Mouse (Mus musculus) MEL (cell line): Measurements from ENCODE around the gene Rras2. TPM values are rescaled to one million over a fixed set of nuclear protein-coding genes. Genes with fewer than 3 reads are reported as not detected.

ENCODE experiments used
- DNase-seq: peaks from one replicate; pipeline ENCODE4 v3.0.0; 2011; ENCODE audit warnings: low read depth, low spot score
- H3K27ac ChIP-seq: 2 replicates; pipeline ENCODE4 v1.5.1; 2012; ENCODE audit warnings: low read depth, mild to moderate bottlenecking, control low read depth, low read length, moderate library complexity; ENCODE audit not compliant: control insufficient read depth
- H3K27me3 ChIP-seq, 2 experiments: fragments of 150-350 bp in 1 of 2; sonication (generic) in 1 of 2; 2 replicates each; pipeline ENCODE4 v1.6.1; 2012; ENCODE audit warnings: low read length in 2 of 2, mild to moderate bottlenecking in 2 of 2, improper control_type of control experiment in 1 of 2, moderate library complexity in 1 of 2; ENCODE audit not compliant: insufficient read depth in 2 of 2, control insufficient read depth in 1 of 2
- H3K36me3 ChIP-seq, 2 experiments: 2 replicates each; pipeline ENCODE4 v1.6.1; 2012 to 2014; ENCODE audit warnings: low read length in 2 of 2, improper control_type of control experiment in 1 of 2, inconsistent platforms in 1 of 2, mild to moderate bottlenecking in 1 of 2; ENCODE audit not compliant: insufficient read depth in 2 of 2, control insufficient read depth in 1 of 2
- H3K4me1 ChIP-seq, 2 experiments: fragments of 150-350 bp in 1 of 2; sonication (generic) in 1 of 2; 2 replicates each; pipeline ENCODE4 v1.6.1; 2012; ENCODE audit warnings: low read length in 2 of 2, improper control_type of control experiment in 1 of 2, mild to moderate bottlenecking in 1 of 2; ENCODE audit not compliant: insufficient read depth in 2 of 2, control insufficient read depth in 1 of 2
- H3K4me3 ChIP-seq, 2 experiments: fragments of 150-350 bp in 1 of 2; sonication (generic) in 1 of 2; 2 replicates each; pipeline ENCODE4 v1.5.1; 2012; ENCODE audit warnings: low read depth in 2 of 2, low read length in 2 of 2, mild to moderate bottlenecking in 2 of 2, moderate library complexity in 2 of 2, control low read depth in 1 of 2, improper control_type of control experiment in 1 of 2; ENCODE audit not compliant: control insufficient read depth in 1 of 2, insufficient read depth in 1 of 2
- H3K79me2 ChIP-seq: 2 replicates; pipeline ENCODE4 v1.6.1; 2012; ENCODE audit warnings: mild to moderate bottlenecking, low read length, moderate library complexity; ENCODE audit not compliant: control insufficient read depth, poor library complexity, insufficient read depth
- H3K9ac ChIP-seq: 2 replicates; pipeline ENCODE4 v1.6.1; 2012; ENCODE audit warnings: low read depth, mild to moderate bottlenecking, control low read depth, low read length, moderate library complexity; ENCODE audit not compliant: control insufficient read depth, poor library complexity, severe bottlenecking
- H3K9me3 ChIP-seq: fragments of 150-350 bp; sonication (generic); replicated peaks from 2 replicates; pipeline ENCODE4 v1.6.1; 2012; ENCODE audit warnings: mild to moderate bottlenecking, low read length, improper control_type of control experiment, moderate library complexity; ENCODE audit not compliant: insufficient read depth
- CHD1 ChIP-seq: IDR thresholded peaks from 2 replicates; pipeline ENCODE4 v1.6.1; 2012; ENCODE audit warnings: low read depth, mild to moderate bottlenecking, inconsistent platforms, low read length, improper control_type of control experiment
- CHD2 ChIP-seq: IDR thresholded peaks from 2 replicates; pipeline ENCODE4 v1.6.1; 2011; ENCODE audit warnings: low read length, improper control_type of control experiment
- CTCF ChIP-seq, 3 experiments: IDR thresholded peaks in 2 of 3; conservative IDR thresholded peaks in 1 of 3; 2 replicates each; pipeline ENCODE4 v1.5.1; 2011 to 2012; ENCODE audit warnings: low read length in 3 of 3, low read depth in 2 of 3, mild to moderate bottlenecking in 2 of 3, improper control_type of control experiment in 1 of 3, inconsistent platforms in 1 of 3, mixed read lengths in 1 of 3, moderate library complexity in 1 of 3; ENCODE audit not compliant: control insufficient read depth in 1 of 3, insufficient read depth in 1 of 3, poor library complexity in 1 of 3, severe bottlenecking in 1 of 3
- HCFC1 ChIP-seq: IDR thresholded peaks from 2 replicates; pipeline ENCODE4 v1.6.1; 2012; ENCODE audit warnings: low read depth, mild to moderate bottlenecking, inconsistent platforms, low read length, improper control_type of control experiment, moderate library complexity
- MAFK ChIP-seq: IDR thresholded peaks from 2 replicates; pipeline ENCODE4 v1.6.1; 2011; ENCODE audit warnings: low read depth, mild to moderate bottlenecking, low read length, improper control_type of control experiment, borderline replicate concordance
- MAZ ChIP-seq: IDR thresholded peaks from 2 replicates; pipeline ENCODE4 v1.6.1; 2012; ENCODE audit warnings: low read depth, mild to moderate bottlenecking, inconsistent platforms, low read length, improper control_type of control experiment
- MXI1 ChIP-seq: IDR thresholded peaks from 2 replicates; pipeline ENCODE4 v1.6.1; 2011; ENCODE audit warnings: mild to moderate bottlenecking, low read depth, low read length, improper control_type of control experiment
- MYC ChIP-seq: IDR thresholded peaks from 2 replicates; pipeline ENCODE4 v1.6.1; 2011; ENCODE audit warnings: low read depth, mild to moderate bottlenecking, low read length, improper control_type of control experiment, moderate library complexity
- NRF1 ChIP-seq: IDR thresholded peaks from 2 replicates; pipeline ENCODE4 v1.6.1; 2014; ENCODE audit warnings: low read depth, mild to moderate bottlenecking, inconsistent platforms, low read length, improper control_type of control experiment, moderate library complexity; ENCODE audit not compliant: poor library complexity, insufficient read depth, severe bottlenecking
- POLR2A ChIP-seq, 2 experiments: IDR thresholded peaks; 2 replicates each; pipeline ENCODE4 v1.6.1; 2011 to 2012; ENCODE audit warnings: low read length in 2 of 2, mild to moderate bottlenecking in 2 of 2, control low read depth in 1 of 2, improper control_type of control experiment in 1 of 2, low read depth in 1 of 2, moderate library complexity in 1 of 2; ENCODE audit not compliant: control insufficient read depth in 1 of 2, insufficient read depth in 1 of 2, poor library complexity in 1 of 2
- POLR2AphosphoS5 ChIP-seq: IDR thresholded peaks from 2 replicates; pipeline ENCODE4 v1.6.1; 2012; ENCODE audit warnings: low read depth, borderline replicate concordance, mild to moderate bottlenecking, inconsistent platforms, low read length, moderate library complexity, mixed read lengths
- SIN3A ChIP-seq: IDR thresholded peaks from 2 replicates; pipeline ENCODE4 v1.6.1; 2012; ENCODE audit warnings: low read length, improper control_type of control experiment, inconsistent platforms
- TBP ChIP-seq: IDR thresholded peaks from 2 replicates; pipeline ENCODE4 v1.8.0; 2011; ENCODE audit warnings: low read depth, low read length, improper control_type of control experiment
- USF2 ChIP-seq, 2 experiments: IDR thresholded peaks; 2 replicates each; pipeline ENCODE4 v1.6.1; 2011 to 2012; ENCODE audit warnings: improper control_type of control experiment in 2 of 2, low read length in 2 of 2, borderline replicate concordance in 1 of 2, inconsistent platforms in 1 of 2, low read depth in 1 of 2, mild to moderate bottlenecking in 1 of 2; ENCODE audit not compliant: insufficient read depth in 1 of 2
- ZKSCAN1 ChIP-seq: IDR thresholded peaks from 2 replicates; pipeline ENCODE4 v1.6.1; 2012; ENCODE audit warnings: low read depth, mild to moderate bottlenecking, inconsistent platforms, low read length, improper control_type of control experiment, moderate library complexity
- ZNF384 ChIP-seq: IDR thresholded peaks from 2 replicates; pipeline ENCODE4 v1.6.1; 2012; ENCODE audit warnings: low read depth, mild to moderate bottlenecking, inconsistent platforms, low read length, improper control_type of control experiment
- polyA plus RNA-seq, 2 experiments: library from polyadenylated mRNA; stranded (reverse) in 1 of 2; unstranded in 1 of 2; fragments of >175 nt in 1 of 2; fragments of >200 nt in 1 of 2; gene quantifications; 2 replicates each; pipeline versions ENCODE4 v1.2.1 to v1.2.4; 2012; ENCODE audit warnings: low replicate concordance in 2 of 2, low read depth in 1 of 2; ENCODE audit not compliant: insufficient read length in 2 of 2, insufficient read depth in 1 of 2, missing spikeins in 1 of 2
- total RNA-seq: library from RNA; depleted of rRNA; stranded (reverse); fragments of 300-350 nt; gene quantifications from 2 replicates; pipeline ENCODE4 v1.2.3, GENCODE M21; 2012

Rras2 gene
- total and polyA plus RNA-seq, 3 experiments = not detected

DNA sequence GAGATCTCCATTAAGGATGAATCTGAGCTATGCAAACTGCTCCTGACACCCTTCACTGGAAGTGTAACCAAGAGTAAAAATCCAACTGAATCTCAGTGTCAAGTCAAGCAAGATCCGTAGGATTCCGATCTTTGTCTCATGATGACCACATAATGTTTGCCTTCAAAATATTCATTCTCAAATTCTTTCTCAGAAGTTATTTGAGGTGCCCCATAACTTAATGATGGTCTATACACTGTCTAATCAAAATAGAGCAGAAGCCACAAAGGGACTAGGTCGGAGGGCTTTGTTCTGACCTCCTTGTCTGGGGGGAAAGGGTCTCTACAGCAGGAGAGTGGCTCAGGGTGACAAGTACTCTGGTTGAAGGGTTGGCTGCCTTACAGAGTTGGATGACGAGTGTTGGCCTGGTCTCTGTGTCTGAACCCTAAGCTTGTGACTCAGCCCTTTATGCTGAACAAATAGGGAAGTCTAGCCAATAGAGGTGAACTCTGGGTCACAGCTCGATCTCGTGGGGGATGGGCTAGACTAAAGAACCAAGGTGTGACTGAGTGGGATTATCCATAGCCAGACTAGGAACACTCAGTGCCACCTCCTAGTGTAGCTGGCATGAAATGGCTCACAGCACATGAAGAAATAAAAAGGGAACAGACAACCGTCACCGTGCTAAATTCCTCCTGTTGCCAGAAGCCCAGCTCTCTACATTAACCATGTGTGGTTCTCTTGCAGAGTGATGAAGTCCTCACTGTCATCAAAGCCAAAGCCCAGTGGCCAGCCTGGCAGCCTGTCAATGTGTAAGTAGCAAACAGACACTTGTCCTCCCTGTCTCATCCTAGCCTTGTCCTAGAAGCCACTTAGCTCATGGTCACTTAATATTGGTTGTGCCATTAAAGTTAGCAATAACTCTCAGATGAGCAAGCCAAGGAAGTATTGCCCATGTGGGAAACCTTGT is 101.3 kb downstream of the Rras2 start:
- Histone ChIP-seq H3K4me1 (no peaks in the 10 kb centered on the region), H3K27ac (no peak overlapping the region), H3K9ac (no peak overlapping the region), H3K4me3 (no peak overlapping the region), H3K9me3 (no peaks in the 10 kb centered on the region), H3K36me3 (no peaks in the 10 kb centered on the region), H3K27me3 (no peaks in the 10 kb centered on the region), H3K79me2 (no peaks in the 10 kb centered on the region)
- TF ChIP-seq CHD1 (no peak), MAFK (no peak), MXI1 (no peak), ZNF384 (no peak), SIN3A (no peak), POLR2AphosphoS5 (no peak), CTCF (IDR thresholded peaks at IDR 0.05 in 2 of 3, conservative IDR thresholded peaks at IDR 0.05 in 1 of 3; ENCODE audit: control insufficient read depth in 1 of 3, insufficient read depth in 1 of 3, low read depth in 2 of 3, low read length in 3 of 3, poor library complexity in 1 of 3, severe bottlenecking in 1 of 3) (no peak), USF2 (IDR thresholded peaks at IDR 0.05; ENCODE audit: borderline replicate concordance in 1 of 2, insufficient read depth in 1 of 2, low read depth in 1 of 2, low read length in 2 of 2) (no peak), POLR2A (IDR thresholded peaks at IDR 0.05; ENCODE audit: control insufficient read depth in 1 of 2, insufficient read depth in 1 of 2, low read depth in 1 of 2, low read length in 2 of 2, poor library complexity in 1 of 2) (no peak), CHD2 (no peak)
- no peak for DNase-seq

DNA sequence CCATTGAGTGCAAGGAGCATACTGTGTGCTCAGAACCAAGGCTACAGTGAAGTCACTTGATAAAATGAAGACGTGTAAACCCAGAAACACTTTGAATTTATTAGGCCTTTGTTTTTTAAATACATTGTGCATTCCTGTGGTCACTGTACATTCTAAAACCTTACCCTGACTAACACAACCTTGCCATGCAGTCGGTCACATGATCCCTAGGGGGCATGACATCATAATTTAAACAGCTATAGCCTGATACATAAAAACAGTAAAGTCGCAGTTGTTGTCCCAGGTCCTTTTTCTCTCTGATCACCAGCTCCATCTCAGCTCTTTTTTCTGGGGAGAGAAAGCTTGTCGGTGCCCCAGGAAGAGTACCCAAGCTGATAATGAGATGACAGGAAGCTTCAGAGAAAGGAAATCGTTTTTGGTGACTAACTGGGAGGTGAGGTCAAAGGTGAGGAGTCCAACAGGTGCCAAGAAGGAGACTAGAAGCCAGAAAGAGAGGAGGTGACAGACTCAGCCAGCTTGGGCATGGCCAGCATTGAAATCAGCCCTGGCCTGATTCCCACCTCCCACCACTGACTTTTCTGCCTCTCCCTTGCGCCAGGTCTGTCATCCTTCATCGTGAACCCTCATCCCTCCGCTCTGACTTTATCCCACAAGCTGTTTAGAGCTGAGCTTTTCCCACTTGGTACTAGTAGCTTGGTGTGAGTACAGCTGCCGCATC is 105.7 kb downstream of the Rras2 start:
- Histone ChIP-seq H3K9me3 (no peaks in the 10 kb centered on the region), H3K4me3 (no peak overlapping the region), H3K36me3 (no peaks in the 10 kb centered on the region), H3K79me2 (no peaks in the 10 kb centered on the region), H3K27ac (no peak overlapping the region), H3K9ac (no peak overlapping the region), H3K27me3 (no peaks in the 10 kb centered on the region), H3K4me1 (no peaks in the 10 kb centered on the region)
- TF ChIP-seq NRF1 (no peak), MYC (no peak), HCFC1 (no peak), TBP (no peak), ZKSCAN1 (no peak), MAZ (no peak)
- DNase-seq = no peak
